Mouse (Mus musculus) neural tube, embryonic 14.5 days (tissue): ENCODE results near the gene Usp24. TPM values are rescaled to one million over a fixed set of nuclear protein-coding genes. Genes with fewer than 3 reads are reported as not detected.

Experiments
- ATAC-seq: fragments of 200-750 bp; cut with Nextera tagmentation; 2 replicates; pipeline ENCODE4 v1.8.0; 2017; ENCODE audit warnings: low read depth, mild to moderate bottlenecking, moderate TSS enrichment, moderate library complexity
- H3K27ac ChIP-seq: fragments of 300-500 bp; sonication (generic); 2 replicates; pipeline ENCODE4 v1.5.1; 2014; ENCODE audit warnings: low read depth, mild to moderate bottlenecking, control low read depth, low read length, moderate library complexity, mixed read lengths
- H3K27me3 ChIP-seq: fragments of 300-500 bp; sonication (generic); 2 replicates; pipeline ENCODE4 v1.6.1; 2014; ENCODE audit warnings: low read length; ENCODE audit not compliant: control insufficient read depth, insufficient read depth
- H3K36me3 ChIP-seq: fragments of 300-500 bp; sonication (generic); 2 replicates; pipeline ENCODE4 v1.6.1; 2014; ENCODE audit warnings: low read length, mixed read lengths; ENCODE audit not compliant: control insufficient read depth, insufficient read depth
- H3K4me1 ChIP-seq: fragments of 300-500 bp; sonication (generic); 2 replicates; pipeline ENCODE4 v1.6.1; 2014; ENCODE audit warnings: low read length; ENCODE audit not compliant: control insufficient read depth, insufficient read depth
- H3K4me2 ChIP-seq: fragments of 300-500 bp; sonication (generic); 2 replicates; pipeline ENCODE4 v1.6.1; 2014; ENCODE audit warnings: mild to moderate bottlenecking, low read depth, low read length, control low read depth
- H3K4me3 ChIP-seq: fragments of 300-500 bp; sonication (generic); 2 replicates; pipeline ENCODE4 v1.5.1; 2014; ENCODE audit warnings: low read depth, low read length, control low read depth, mixed read lengths
- H3K9ac ChIP-seq: fragments of 300-500 bp; sonication (generic); replicated peaks from 2 replicates; pipeline ENCODE4 v1.6.1; 2014; ENCODE audit warnings: low read depth, mild to moderate bottlenecking, control low read depth, low read length, mixed read lengths
- H3K9me3 ChIP-seq: fragments of 300-500 bp; sonication (generic); 2 replicates; pipeline ENCODE4 v1.6.1; 2016; ENCODE audit warnings: low read length; ENCODE audit not compliant: control insufficient read depth
- WGBS: fragments of 180-500 bp; shearing (Covaris S2); extraction: QIAGEN DNeasy Blood & Tissue Kit; methylation state at CpG from one replicate; pipeline ENCODE4 v1.1.7; 2014; 5-methylcytosine and 5-hydroxymethylcytosine counted together
- polyA plus RNA-seq: library from polyadenylated mRNA; unstranded; fragments of >200 nt; fragmentation: Nextera tagmentation; extraction: Ambion mirVana; gene quantifications from 2 replicates; pipeline ENCODE4 v1.2.1, GENCODE M21; 2014

The Usp24 gene
- polyA plus RNA-seq, 1 experiment from 2014 or later, result 14.4 TPM

DNA sequence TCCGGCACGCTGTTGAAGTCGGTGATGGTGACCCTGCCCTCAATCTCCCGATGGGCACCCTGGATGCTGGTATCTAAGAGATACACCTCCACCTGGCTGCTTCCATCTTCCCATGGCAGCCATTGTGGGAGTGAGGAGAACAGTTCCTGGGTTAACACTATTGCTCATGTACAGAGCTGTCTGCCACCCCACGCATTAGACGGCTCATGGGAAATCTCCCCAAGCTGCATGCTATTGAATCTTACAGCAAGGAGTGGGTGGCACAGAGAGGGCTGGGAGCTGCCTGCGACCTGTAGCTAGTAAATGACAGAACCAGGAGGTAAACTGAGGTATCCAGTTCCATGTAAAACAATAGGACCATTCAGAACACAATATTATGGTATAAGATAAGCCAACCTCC lies 138.5 kb downstream of the Usp24 start:
- no peak overlapping the region for H3K4me3 ChIP-seq
- WGBS, result 90% methylated on average over 7 of the region's 7 CpGs
- H3K9ac ChIP-seq, result no peak overlapping the region
- H3K9me3 ChIP-seq, result no peaks in the 10 kb centered on the region
- H3K4me2 ChIP-seq, result no peak overlapping the region
- no peaks in the 10 kb centered on the region for H3K4me1 ChIP-seq
- no peaks in the 10 kb centered on the region for H3K27me3 ChIP-seq
- no peak for ATAC-seq
- H3K27ac ChIP-seq, result no peak overlapping the region
- no peaks in the 10 kb centered on the region for H3K36me3 ChIP-seq

DNA sequence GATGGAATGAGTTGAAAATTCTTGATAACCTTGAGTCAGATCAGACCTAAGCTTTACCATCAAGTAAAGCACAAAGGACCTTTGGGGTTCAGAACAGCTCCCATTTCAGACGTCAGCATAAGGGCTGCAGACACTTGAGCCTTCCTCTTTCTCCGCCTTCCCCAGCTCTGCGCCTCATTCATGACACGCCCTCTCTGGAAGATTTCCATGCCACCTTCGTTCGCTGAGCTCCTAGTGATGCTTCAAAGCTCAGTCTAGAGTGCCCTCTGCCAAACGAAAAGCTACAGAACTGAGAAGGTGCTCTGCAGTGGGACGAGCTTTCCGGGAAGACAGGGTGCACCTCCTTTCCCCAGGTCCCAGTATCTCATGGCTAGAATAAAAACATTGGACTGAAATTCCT lies 146.0 kb downstream of the Usp24 start:
- H3K9me3 ChIP-seq, result no peaks in the 10 kb centered on the region
- WGBS, result 75% methylated on average over 9 of the region's 9 CpGs

DNA sequence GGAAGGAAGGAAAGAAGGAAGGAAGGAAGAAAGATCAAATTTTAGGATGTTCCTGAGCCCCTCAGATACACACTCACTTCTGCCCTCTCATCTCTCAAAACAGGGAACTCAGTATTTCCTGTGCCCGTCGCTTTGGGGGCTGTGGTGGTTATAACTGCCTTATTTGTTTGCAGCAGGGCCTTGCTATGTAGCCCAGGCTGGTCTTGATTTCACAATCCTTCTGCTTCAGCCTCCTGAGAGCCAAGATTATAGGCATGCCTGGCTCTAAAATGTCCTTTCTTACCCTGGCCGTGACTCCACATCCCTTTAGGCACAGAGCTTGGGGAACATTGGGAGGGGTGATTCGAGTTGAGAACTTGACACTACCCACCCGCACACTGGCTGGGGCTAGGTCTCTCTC lies 146.5 kb downstream of the Usp24 start:
- Histone ChIP-seq H3K4me1 (peaks cover 9% of the 10 kb centered on the region), H3K27ac (no peak overlapping the region), H3K4me2 (no peak overlapping the region), H3K4me3 (no peak overlapping the region), H3K9ac (no peak overlapping the region), H3K9me3 (no peaks in the 10 kb centered on the region), H3K36me3 (no peaks in the 10 kb centered on the region), H3K27me3 (peaks cover 11% of the 10 kb centered on the region)
- 64% methylated on average over 5 of the region's 5 CpGs for WGBS
- ATAC-seq, result no peak

More for the DNA sequence above, 146.0 kb downstream of the Usp24 start:
- no peak overlapping the region for H3K27ac ChIP-seq
- H3K4me2 ChIP-seq, result no peak overlapping the region
- peaks cover 9% of the 10 kb centered on the region for H3K4me1 ChIP-seq
- no peak for ATAC-seq
- no peak overlapping the region for H3K9ac ChIP-seq
- H3K4me3 ChIP-seq, result no peak overlapping the region
- H3K27me3 ChIP-seq, result peaks cover 11% of the 10 kb centered on the region
- no peaks in the 10 kb centered on the region for H3K36me3 ChIP-seq

DNA sequence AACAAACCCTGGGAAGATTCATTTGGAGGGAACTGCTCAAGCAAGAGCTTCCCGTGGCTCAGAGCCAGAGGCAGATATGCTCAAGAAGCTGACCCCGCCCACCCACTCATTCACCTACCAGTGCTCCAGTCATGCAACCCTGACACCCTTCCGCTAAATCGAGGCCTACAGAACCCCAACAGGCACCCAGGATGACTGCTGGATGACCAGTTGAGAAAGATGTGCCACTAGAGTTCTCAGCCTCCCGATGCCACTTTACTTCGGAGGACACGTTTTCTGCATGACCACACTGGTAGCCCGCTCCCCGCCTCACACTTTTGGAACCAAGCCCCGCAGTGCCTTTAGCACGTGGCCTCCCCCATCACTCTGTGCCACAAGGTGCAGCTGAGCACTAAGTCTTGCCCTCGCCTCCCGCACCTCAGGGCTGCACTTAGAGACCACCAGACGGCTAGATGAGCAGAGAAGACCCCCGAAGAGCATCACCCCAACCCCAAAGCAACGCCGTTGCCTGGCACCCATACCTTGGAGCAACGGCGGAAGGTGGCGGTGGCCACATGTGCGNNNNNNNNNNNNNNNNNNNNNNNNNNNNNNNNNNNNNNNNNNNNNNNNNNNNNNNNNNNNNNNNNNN lies 147.3 kb downstream of the Usp24 start:
- no peaks in the 10 kb centered on the region for H3K36me3 ChIP-seq
- H3K4me2 ChIP-seq, result peak overlapping the region; percentile 62
- H3K4me3 ChIP-seq, result peak overlapping the region; percentile 37
- 19% methylated on average over 20 of the region's 21 CpGs for WGBS
- H3K4me1 ChIP-seq, result peaks cover 9% of the 10 kb centered on the region
- H3K27me3 ChIP-seq, result peaks cover 11% of the 10 kb centered on the region
- peak; percentile 28; the same call in 1 of the 2 replicates for ATAC-seq
- H3K9me3 ChIP-seq, result no peaks in the 10 kb centered on the region
- H3K9ac ChIP-seq, result peak overlapping the region; percentile 37
- no peak overlapping the region for H3K27ac ChIP-seq

DNA sequence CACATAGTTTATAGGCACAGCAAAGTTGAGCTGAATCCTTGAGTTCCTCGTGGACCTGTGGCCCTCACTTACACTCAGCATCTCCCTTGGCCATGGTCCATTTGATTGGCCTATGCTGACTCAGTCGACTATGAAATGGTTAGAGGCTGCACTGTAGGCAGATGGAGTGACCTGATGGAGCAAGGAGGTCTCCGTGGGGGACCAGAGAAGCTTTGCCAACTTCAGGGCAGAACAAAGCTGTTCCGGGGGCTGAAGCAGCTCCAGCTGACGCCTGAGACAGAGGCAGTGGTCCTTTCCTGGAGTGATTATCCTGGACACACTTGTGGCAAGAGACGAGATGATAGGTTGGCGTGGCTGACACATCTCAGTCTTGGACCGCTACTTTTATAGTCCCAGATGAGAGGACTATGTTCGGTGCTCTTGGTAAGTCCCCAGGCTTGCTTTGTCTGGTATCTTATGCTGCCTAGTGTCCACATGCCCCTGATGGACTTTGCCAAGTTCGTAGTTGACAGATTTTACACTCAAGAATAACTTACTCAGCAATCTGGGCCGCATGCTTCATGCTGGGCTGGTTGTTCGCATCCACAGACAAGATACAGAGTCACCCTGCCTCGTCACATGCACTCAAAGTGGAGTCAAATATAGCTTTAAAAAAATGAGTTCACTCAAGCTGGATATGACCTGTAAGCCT lies 151.6 kb downstream of the Usp24 start:
- H3K4me3 ChIP-seq, result no peak overlapping the region
- H3K27ac ChIP-seq, result no peak overlapping the region
- peaks cover 11% of the 10 kb centered on the region for H3K27me3 ChIP-seq
- H3K9me3 ChIP-seq, result no peaks in the 10 kb centered on the region
- H3K4me1 ChIP-seq, result peaks cover 9% of the 10 kb centered on the region
- no peak overlapping the region for H3K9ac ChIP-seq
- no peaks in the 10 kb centered on the region for H3K36me3 ChIP-seq
- ATAC-seq, result no peak
- WGBS, result 85% methylated on average over 13 of the region's 13 CpGs
- no peak overlapping the region for H3K4me2 ChIP-seq

DNA sequence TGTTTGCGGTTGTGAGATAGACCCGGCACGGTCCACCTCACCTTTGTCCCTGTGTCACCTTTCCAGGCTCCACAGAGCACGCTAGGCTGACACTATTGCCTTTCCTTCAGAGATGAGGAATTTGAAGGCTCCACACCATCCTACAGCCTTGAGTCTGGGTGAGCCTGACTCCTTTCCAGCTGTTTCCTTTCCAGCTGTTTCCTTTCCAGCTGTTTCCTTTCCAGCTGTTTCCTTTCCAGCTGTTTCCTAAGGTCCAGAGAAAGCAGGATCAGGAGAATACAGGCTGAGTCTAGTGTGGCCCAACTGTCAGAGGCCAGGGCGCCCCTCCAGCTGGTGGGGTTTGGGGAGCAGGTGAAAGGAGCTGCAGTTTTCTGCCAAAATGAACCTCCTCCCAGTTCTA lies 154.9 kb downstream of the Usp24 start:
- H3K9me3 ChIP-seq, result no peaks in the 10 kb centered on the region
- no peaks in the 10 kb centered on the region for H3K4me1 ChIP-seq
- no peak for ATAC-seq
- 77% methylated on average over 5 of the region's 5 CpGs for WGBS
- no peak overlapping the region for H3K9ac ChIP-seq
- H3K4me2 ChIP-seq, result no peak overlapping the region
- no peak overlapping the region for H3K4me3 ChIP-seq
- no peaks in the 10 kb centered on the region for H3K36me3 ChIP-seq
- no peak overlapping the region for H3K27ac ChIP-seq
- no peaks in the 10 kb centered on the region for H3K27me3 ChIP-seq

DNA sequence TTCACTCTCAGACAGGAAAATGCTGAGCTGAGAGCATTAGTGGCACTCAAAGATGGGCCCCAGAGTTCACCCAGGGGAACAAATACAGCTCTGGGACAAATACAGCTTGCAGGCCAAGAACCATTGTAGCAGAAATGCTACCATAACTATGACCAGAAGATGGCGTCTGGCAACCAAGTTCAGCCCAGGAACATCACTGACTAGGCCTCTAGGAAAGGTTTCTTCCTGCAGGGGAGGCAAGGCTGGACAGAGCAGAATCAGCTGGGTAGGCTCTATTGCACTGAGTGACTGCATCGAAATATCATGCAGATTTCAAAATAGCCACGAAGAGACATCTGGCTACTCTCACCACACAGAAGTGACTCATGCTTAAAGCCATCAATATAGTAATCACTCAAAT lies 156.3 kb downstream of the Usp24 start:
- no peaks in the 10 kb centered on the region for H3K4me1 ChIP-seq
- ATAC-seq, result peak; percentile 75
- WGBS, result 18% methylated on average over 3 of the region's 3 CpGs

DNA sequence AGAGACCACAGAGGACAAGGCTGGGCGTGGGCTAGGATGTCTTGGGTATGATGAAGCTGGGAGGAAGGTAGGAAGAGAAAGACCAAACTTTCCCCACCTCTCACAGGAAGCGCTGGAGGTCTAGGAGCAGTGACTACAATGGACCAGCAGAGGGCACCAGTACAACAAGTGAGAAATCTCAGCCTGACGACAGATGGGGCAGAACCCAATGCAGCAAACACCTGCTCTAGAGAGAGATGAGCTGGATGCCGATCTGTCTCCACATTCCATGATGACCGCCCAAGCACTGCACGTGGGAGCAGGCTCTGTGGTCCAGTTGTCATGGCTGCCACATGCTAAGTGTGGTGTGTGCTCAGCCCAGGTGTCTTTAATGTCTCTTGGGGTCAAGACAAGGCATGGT lies 158.2 kb downstream of the Usp24 start:
- 4% methylated on average over 6 of the region's 6 CpGs for WGBS
- ATAC-seq, result peak; percentile 63
- H3K4me2 ChIP-seq, result no peak overlapping the region
- H3K9me3 ChIP-seq, result no peaks in the 10 kb centered on the region
- H3K36me3 ChIP-seq, result no peaks in the 10 kb centered on the region
- no peak overlapping the region for H3K9ac ChIP-seq
- H3K4me3 ChIP-seq, result no peak overlapping the region
- no peaks in the 10 kb centered on the region for H3K27me3 ChIP-seq
- H3K4me1 ChIP-seq, result no peaks in the 10 kb centered on the region
- H3K27ac ChIP-seq, result no peak overlapping the region

More for the DNA sequence above, 156.3 kb downstream of the Usp24 start:
- Histone ChIP-seq H3K4me3 (no peak overlapping the region), H3K36me3 (no peaks in the 10 kb centered on the region), H3K27ac (no peak overlapping the region), H3K27me3 (no peaks in the 10 kb centered on the region), H3K4me2 (no peak overlapping the region), H3K9me3 (no peaks in the 10 kb centered on the region), H3K9ac (no peak overlapping the region)

DNA sequence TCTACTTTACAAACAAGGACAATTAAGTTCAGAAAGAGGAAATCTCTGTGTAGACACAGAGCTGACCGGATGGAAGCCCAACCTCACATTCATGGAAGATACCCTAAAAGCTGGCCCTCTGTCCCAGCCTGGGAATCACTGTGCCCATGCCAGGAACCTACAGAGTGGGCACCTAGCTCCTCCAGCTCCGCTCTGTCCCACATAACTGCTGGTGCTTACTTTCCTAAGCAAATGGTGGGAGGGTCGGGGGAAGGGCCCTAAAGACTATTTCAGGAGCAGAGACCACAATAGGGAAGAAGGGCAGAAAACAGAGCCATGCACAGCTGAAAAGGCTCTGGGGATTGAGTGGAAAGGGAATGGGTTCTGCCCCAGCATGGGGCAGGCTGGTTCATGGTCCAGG lies 164.5 kb downstream of the Usp24 start:
- ATAC-seq, result no peak
- Histone ChIP-seq H3K36me3 (no peaks in the 10 kb centered on the region), H3K27me3 (no peaks in the 10 kb centered on the region), H3K9me3 (no peaks in the 10 kb centered on the region), H3K4me1 (no peaks in the 10 kb centered on the region), H3K4me3 (no peak overlapping the region), H3K27ac (no peak overlapping the region), H3K4me2 (no peak overlapping the region), H3K9ac (no peak overlapping the region)
- 60% methylated on average over 3 of the region's 3 CpGs for WGBS
